Mouse (Mus musculus) spleen, embryonic (tissue): ENCODE measurements around the gene Cd7.
"Not testable (repeated sequence)": the region's sequence is repeated elsewhere in the genome, so short reads cannot be mapped to it uniquely, and the experiment has no call there.

Experiments used
- CTCF ChIA-PET: fragments of 350-600 bp; sonication (Branson Sonifier 250); formaldehyde crosslinking; loops from one replicate; lab custom pipeline; 2022; lab: Charles Lee

The Cd7 gene

DNA sequence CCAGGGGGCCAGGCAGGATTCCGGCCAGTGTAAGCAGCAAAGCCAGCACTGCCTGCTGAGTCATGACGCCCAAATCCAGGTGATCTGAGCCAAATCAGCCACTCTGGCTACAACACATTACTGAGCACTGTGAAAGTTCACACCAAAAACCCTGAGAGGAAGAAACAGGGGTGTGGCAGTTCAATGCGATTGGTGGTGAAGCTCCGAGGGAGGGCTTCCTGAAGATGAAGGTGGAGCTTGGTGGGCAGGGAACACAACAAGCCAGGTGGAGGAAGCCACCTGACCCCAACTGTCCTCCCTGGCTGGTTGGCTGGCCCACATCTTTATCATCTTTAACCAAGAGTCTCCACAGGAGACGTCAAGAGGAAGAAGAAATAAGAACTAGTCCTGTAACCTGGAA is at the start of gene Cd7:
Cd7 (minus strand) TSS at position 117 of the 400 bp plus-strand sequence.
- CTCF ChIA-PET, result no interaction called here

DNA sequence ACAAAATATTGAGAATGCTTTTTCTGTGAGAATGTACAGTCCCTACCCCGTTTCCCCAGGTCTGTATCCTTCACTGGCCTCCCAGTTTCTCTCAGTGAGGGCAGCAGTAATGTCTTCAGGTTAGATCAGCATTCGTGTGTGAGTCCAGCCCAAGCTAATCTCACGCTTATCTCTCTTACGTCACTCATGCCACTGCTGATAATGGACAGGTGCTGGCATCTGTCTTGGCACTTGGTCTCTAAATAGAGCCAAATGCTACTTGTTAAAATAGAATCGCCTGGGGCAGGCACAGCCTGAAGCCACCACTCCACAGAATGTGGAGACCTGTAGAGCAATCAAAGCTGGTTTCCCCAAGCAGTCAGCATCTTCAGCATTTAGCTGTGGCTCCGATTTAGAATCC is 49.8 kb upstream of the Cd7 start:
- CTCF ChIA-PET, result no interaction called here

DNA sequence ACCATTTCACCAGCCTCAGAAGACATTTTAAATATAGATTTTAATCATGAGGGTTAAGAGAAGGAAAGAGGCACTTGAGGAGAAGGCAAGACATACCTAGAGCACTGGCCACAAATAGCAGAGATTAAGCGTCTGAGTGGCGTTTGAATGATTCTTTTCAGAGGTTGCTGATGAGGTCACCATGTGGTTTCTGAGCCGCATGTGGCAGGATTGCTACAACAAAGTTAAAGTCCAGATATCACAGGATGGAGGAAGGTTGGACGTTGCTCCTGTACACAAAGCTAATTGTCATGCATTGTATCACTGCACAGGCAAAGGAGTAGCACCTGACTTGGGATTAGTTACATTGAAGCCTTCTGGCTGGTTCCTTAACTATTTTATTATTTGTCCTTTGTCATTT is 47.1 kb upstream of the Cd7 start:
- CTCF ChIA-PET, result no interaction called here

DNA sequence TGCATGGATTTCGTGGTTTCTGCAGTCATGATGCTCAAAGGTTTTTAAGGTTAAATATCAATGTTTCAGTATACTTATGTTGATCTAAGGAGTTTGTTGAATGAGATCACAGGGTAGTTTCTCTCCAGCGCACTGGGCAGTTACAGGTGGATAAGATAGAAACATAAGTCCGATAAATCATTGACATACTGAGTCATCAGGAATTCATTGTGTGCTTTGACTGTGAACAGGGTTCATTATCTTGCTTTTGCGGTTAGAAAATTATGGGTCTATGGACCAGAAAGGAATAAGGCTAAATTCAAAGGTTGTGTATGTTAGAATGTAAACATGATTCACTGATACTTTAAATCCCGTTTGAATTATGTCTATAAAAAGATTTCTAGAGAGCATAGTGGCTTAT is 46.0 kb upstream of the Cd7 start:
- CTCF ChIA-PET, result no interaction called here

DNA sequence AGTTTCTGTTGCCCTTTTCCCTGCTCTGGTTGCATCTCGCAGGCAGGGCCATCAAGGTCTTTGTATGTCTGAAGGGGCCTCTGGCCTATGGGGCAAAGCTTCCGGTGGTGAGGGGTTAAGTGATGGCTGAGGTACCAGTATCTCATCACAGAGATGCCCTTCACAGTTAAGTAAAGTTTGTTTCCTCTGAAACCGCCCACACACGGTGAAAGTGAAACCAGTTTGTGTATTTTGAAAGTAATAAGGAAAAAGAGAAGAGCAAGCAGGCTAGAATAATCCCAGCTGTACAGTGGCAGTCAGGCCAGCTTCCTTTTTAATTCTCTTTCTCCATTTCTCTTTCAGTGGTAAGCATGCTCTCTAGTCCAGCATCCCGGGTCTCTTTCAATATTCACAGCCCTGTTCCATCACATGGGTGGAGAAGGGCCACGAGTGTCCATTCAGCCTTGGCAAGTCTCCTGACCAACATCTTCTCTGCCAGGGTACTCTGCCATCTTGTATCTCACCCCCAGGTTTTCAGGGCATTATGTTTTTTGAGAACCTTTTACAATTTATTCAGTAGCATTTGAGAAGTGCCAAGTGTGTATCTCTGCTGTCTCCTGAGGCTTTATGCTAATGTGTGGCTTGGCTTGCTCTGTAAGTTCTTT is 43.8 kb upstream of the Cd7 start:
- CTCF ChIA-PET, result no interaction called here

DNA sequence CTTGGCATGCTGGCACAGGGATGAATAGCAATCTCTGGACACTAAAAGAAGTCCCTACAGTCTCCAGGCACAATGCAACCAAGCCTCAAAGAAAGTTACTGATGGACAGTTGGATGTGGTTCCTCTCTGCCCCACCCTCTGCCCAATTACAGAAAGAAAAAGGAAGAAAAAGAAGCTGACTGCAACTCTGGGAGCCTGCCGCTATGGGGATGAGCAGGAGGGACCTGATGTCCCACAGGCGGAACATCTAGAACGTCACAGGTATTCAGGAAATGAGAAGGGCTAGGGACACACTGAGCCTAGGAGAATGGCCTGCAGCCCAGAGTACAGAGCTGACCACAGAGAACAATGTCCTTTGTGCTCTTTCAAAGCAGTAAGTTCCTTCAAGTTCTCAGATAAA is 43.0 kb upstream of the Cd7 start:
- CTCF ChIA-PET, result no interaction called here

DNA sequence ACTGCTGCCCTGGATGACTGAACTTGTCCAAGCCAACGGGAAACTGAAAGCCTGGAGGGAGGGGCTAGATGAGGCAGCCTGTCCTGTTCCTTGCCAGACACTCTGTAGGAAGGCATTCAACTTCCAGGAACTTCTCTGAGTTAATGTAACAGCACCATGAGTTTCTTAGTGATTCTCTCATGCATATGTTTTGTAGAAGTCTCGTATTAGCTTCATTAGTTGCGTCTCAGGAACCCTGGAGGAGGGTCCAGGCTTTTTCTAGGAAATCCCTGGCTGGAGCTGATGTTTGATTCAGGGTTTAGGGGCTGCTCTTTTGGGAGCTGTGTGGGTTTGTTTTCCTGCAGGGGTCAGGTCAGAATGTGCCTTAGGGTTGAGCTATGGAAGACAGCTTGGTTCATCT is 41.9 kb upstream of the Cd7 start, which contains the start of gene Sectm1a:
Sectm1a (minus strand) TSS at position 101 of the 400 bp plus-strand sequence.
- CTCF ChIA-PET, result no interaction called here

DNA sequence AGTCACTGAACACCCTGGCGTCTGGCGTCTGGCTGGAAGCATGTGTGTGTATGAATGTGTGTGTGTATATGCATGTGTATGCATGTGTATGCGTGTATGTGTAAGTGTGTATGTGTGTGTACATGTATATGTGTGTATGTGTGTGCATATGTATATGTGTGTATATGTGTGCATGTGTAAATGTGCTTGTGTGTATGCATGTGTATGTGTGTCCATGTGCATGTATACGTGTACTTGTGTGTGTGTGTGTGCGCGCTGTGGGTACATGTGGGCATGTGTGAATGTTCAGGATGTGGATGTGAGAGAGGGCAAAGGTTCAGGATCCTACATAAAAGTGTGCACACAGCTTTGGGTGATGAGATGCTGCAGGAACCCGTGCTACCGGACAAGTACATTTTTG is 41.1 kb upstream of the Cd7 start:
- CTCF ChIA-PET, result no interaction called here

DNA sequence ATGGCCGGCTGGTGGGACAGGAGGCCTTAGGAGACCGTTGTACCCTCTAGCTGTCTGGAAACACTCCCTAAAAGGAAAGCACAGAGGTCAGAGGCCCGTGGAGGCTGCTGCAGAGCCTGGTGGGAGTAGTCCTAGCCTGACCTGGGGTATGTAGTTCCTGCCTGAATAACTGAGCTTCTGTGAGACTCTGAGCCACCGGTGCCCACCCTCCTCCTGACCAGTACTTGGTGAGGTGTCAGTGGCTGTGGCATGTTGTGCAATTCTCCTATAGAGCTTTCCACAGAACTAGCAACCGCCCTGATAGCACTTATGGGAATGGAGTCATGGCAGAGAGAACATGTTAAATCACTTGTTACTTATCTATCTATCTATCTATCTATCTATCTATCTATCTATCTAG is 36.4 kb upstream of the Cd7 start:
- CTCF ChIA-PET, result no interaction called here

DNA sequence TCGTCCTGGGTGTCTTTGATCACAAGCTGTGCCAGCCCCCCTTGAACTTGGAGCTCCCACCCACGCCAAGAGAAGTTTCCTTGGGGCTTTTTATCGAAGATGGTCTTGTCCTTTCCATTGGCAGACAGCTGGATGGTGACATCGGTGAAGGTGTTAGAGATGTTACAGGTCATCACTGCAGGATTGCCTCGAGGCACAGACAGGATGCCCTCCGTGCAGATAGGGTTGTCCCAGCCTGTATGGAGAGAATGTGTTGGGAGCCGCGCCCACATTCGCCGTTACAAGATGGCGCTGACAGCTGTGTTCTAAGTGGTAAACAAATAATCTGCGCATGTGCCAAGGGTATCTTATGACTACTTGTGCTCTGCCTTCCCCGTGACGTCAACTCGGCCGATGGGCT is 30.4 kb upstream of the Cd7 start:
- CTCF ChIA-PET, result not testable (repeated sequence)

DNA sequence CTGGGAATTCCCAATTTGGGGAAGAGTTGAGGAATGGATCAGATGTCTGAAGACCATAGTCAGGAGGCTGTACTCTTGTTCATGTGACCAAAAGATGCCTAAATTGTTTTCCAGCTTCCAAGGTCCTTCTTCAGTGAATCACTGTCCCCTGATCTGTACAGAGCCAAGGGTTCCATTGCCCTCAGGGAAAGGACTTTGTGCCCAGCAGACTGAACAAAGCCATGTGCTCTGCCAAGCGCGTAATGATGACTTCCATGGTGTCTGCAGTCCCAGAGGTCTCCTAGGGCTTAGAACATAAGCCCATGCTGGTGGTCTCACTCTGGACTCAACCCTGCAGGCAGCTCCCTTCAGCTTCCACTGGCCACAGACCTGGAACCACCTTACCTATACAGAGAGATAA is 28.7 kb upstream of the Cd7 start:
- CTCF ChIA-PET, result interaction anchor here (0.7 kb wide), 1 partner anchor 969 kb away, joined by 3 read pairs; the partner anchor contains the start of genes Ndufaf8 and Tepsin

DNA sequence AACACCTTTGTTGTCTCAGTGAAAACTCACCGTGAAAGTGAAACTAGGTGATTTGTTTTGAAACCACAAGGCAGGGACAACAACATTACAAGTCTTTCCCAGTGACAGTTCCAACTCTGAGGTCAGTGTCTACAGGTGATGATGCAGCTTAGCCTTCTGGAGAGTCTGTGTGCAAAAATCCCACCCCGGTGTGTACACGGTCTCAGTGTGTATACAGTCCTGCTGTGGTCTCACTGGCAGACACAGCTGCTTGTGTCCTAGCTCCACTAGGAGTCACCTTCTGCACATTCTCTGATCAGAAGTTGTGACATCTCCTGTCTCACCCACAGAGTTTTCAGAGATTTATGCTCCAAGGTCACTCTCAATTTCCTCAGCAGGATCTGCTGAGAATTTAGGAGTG is 25.0 kb upstream of the Cd7 start:
- CTCF ChIA-PET, result no interaction called here

DNA sequence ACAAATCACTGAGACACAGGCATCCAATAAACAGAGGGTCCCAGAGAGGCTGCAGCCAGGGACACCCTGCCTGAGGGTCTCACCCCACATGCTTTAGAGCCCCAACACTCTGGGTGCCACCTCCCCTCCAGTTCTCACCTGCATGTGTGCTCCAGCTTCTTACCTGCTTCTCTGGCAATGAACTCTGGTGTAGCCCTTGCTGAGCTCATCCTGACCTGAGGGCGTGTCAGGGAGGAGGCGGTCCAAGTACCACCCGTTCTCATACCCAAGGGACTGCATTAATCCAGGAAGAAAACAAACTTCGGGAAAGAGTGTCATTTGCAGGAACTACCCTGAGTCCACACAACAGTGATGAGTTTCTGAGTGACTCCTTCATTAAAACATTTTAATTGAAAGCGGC is 24.2 kb upstream of the Cd7 start, which contains the start of gene Sectm1b:
Sectm1b (minus strand) TSS at position 191 of the 400 bp plus-strand sequence.
- CTCF ChIA-PET, result no interaction called here

DNA sequence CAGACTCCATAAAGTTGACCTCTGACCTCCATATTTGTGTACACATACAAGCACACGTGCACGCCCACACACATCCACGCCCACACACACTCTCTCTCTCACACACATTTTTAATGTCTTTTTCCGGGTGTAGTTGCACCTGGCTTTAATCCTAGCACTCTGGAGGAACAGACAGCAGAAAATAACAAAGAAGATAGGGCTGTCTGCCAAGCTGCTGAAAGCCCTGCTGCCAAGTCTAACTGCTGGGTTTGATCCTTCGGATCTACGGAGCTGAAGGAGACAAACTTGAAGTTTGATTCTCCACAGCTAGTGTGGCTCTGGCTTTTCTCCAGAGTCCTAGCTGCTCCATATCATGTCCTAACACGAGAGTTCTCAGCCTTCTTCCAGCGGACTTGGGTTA is 22.4 kb upstream of the Cd7 start:
- CTCF ChIA-PET, result no interaction called here

DNA sequence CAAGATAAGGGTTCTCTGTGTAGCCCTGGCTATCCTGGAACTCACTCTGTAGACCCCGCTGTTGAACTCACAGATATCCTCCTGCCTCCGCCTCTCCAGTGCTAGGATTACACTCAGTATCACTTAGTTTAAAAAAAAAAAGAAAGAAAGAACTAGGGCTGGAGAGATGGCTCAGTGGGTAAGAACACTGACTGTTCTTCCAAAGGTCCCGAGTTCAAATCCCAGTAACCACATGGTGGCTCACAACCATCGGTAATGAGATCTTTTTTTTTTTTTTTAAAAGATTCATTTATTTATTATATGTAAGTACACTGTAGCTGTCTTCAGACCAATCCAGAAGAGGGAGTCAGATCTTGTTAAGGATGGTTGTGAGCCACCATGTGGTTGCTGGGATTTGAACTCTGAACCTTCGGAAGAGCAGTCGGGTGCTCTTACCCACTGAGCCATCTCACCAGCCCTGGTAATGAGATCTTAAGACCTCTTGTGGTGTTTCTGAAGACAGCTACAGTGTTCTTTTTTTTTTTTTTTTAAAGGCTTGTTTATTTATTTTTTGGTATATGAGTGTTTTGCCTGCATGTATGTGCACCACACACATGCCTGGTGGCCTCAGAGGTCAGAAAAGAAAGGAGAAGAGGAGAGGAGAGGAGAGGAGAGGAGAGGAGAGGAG is 21.3 kb upstream of the Cd7 start:
- CTCF ChIA-PET, result interaction anchor here (0.7 kb wide), 1 partner anchor 81 kb away, joined by 3 read pairs; no protein-coding TSS in a partner anchor

DNA sequence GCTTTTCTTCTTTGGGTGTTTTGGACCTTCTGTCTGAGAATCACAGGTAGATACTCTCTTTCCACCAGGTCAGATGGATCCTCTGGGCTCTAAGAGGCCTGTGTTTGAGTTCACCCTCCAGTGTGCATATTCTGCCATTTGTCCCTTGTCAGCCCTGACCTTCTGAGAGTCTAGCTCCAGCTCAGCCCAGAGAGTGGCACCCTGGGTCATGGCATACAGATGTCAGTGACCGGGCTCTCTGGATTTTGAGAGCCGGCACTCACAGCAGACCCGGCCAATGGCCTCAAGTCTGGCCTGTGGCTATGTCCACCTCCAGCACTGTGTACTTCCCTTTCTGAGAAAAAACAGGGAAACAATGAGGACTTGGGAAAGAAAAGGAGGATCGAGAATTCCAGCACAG is 20.3 kb upstream of the Cd7 start:
- CTCF ChIA-PET, result no interaction called here

DNA sequence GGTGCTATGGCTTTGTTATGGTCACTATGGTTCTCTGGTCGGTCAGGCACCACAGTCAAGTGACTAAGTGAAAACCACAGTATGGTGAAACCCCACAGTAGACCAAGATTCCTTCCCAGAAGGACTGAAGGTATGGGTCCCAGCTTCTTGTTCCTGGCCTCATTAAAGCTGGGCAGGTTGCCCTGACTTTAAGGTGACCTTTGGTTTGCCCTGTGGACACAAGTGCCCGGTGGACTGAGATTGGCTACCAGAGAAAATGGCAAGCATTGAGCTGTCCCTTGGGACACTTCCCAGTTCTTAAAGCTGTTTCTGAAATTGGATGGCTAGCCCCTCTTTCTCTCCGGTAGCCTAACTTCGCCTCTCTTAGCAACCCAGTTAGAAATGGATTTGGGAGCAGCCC is 19.7 kb upstream of the Cd7 start:
- CTCF ChIA-PET, result no interaction called here

DNA sequence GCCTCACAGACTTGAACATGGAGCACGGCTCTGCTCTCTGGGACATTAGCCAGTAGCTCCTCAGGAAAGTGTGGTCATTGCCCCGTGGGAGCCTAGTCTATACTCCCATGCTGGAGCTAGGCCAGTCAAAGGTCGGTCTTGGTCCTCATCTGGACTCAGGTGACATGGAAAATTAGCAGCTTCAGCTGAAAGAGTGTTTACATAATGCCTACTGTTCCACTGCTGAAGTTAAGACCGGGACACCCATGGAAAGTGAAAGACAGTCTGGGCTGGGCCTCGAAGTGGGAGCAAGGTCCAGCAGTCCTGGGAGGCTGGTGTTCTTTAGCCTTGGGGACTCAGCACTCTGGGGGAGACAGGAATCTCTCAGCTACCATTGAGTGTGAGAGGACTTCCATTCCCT is 18.9 kb upstream of the Cd7 start:
- CTCF ChIA-PET, result no interaction called here

DNA sequence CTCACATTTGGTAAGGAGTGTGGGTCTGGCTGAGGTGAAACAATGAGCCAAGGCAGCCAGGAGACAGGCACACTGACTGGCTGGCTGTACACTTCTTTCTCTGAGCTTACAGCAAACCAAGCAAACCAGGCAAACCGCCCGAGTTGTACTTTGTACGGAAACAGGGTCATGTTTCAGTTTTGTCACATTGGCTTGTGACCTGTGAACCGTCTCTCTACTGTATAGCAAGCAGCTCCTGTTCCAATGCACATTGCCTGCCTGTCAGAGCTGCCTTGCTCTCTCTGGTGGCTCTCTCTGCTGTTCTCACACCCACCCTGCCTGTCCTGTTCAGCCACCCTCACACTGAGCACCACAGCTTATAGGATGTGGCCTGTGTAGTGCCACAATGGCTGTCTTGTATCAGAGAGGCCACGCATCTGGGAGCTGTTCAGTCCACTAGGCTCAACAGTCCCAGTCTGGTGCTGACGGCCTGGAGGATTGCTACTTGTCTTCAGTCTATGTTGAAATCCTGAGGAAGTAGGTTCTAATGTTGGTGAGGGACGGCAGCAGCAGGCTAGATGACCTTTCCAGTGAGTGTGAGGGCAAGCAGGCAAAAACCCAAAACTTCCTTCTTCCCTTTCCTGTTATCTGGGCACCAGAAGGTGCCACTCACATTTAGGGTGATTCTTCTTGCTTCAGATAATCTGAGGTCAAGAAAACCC is 17.5 kb upstream of the Cd7 start:
- CTCF ChIA-PET, result no interaction called here

DNA sequence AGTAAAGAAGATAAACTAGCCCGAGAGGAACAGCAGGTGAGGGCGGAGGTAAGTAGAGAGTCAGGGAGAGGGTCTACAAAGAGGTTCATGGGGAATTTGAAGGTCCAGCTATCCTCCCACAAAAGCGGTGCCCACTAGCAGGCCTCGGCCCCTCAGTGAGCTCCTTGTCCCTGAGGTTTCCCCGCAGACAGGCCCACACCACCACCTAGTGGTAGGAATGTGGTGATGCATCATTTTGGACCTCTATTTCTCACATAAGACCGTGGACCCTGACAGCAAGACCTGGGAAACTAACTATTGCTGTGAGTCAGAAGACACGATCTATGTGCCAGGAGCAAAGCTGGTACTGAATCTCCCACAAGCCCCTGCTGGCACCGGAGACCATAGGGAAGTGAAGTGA is 14.3 kb upstream of the Cd7 start:
- CTCF ChIA-PET, result no interaction called here

DNA sequence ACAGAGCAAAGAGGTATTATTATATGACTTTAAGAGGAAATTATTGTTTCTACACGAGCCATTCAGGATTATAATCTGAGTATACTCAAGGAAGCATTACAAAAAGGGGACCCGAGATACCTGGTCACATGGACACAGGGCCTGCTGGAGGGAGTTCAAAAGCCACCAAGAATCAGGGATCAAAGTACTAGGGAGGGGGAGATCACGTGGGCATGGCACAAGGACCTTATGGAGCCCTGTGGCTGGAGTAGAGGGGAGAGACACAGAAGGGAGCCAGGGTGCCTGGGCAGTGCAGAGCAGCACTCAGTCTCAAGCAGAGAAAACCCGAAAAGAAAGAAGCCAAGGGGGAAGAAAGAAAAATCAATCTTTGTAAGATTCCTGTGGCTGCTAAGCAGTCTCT is 13.2 kb upstream of the Cd7 start:
- CTCF ChIA-PET, result no interaction called here

DNA sequence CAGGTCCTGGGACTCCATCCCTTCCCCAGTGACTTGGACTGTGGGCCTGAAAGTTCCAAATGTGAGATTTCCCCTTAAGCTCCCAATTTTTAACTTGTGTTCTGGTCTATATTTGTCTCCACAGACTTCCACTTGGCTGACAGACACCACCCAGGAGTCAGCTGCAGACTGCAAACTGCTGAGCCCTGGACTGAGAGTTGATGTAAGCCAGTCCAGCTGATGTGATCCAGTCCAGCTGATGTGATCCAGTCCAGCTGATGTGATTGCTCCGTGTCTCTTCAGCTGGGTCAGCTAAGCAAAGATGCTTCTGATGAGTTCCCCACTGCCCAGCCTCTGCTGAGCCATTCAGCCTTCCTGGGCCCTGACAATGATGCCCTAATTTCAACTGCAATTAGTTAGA is 12.6 kb upstream of the Cd7 start:
- CTCF ChIA-PET, result no interaction called here

DNA sequence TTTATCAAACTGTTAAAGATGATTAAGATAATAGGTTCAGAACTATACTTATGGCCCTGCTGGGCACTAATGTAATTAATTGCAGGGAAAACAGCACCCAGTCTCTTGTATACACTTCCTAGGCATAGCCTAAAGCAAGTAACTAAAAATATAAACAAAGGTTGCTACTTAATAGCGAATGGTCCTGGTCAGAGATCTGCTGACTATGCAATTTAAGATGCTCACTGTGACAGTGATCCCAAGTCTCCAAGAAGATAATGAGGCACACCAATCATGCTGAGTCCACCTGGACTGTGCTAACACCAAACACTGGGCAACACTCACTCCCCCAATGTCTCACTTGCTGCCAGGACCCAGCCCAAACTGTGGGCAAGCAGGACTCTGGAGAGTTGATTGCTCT is 10.6 kb upstream of the Cd7 start:
- CTCF ChIA-PET, result no interaction called here
